Mouse (Mus musculus) olfactory bulb, adult 2 months (tissue): ENCODE results near the gene Usf3.

ENCODE experiments used
- CTCF ChIP-seq: fragments of 200-500 bp; IDR thresholded peaks from 2 replicates; pipeline ENCODE4 v1.5.1; 2012; ENCODE audit warnings: low read depth, mild to moderate bottlenecking, low read length, moderate library complexity; ENCODE audit not compliant: insufficient read depth
- POLR2A ChIP-seq: fragments of 200-500 bp; IDR thresholded peaks from 2 replicates; pipeline ENCODE4 v1.6.1; 2012; ENCODE audit warnings: mild to moderate bottlenecking, low read depth, low read length, moderate library complexity; ENCODE audit not compliant: insufficient read depth

DNA sequence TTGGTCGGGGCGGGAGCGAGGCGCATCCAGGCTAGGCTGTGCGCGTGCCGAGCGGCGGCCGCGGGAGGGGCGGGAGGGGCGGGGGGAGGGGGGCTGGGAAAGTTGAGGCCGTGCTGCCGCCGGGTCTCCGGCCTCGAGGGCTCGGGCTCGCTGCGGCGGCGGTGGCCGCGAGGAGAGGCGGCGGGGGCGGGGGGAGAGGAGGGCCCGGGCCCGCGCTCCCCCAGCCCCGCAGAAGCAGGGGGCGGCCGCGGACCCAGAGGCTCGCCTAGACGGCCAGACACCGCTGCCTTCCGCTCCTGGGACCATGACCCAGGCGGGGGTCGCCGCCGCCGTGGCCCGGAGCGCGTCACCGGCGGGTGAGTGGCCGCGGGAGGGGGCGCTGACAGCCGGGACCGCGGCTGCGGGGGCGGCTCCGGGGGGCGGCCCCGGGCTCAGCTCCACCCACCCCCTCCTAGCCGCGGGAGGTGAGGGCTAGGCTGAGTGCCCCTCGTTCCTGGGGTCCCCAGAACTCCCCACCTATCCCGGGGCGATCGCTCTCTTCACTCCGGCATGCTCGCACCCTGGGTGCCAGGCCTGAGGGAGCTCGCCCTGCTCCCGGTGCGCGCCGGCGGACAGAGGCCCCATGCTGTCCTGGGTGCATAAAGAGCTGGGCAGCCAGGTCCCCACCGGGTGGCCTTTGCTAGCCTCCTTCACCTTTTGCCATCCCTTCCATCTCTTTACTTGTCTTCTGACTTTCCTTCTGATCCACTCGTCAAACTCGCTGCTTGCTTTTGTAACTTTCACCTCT lies at the start of gene Usf3:
- no peak; the same call in 1 of the 2 replicates for TF ChIP-seq POLR2A
- no peak for TF ChIP-seq CTCF
